Mouse (Mus musculus): ENCODE data around the gene Afap1. TPM values are rescaled to one million over a fixed set of nuclear protein-coding genes. Genes with fewer than 3 reads are reported as not detected.
A peak's percentile ranks its signal among the peaks of the same experiment; 100 is the strongest.

Gene Afap1
- total RNA-seq, 4 experiments from 2014 or later: 15.9 to 32.3 (median 22.7) TPM

GRCm38 (mm10) chr5:35898114-35898513 is 5.0 kb downstream of the Afap1 start:
- DNase-seq: no peak

DNA sequence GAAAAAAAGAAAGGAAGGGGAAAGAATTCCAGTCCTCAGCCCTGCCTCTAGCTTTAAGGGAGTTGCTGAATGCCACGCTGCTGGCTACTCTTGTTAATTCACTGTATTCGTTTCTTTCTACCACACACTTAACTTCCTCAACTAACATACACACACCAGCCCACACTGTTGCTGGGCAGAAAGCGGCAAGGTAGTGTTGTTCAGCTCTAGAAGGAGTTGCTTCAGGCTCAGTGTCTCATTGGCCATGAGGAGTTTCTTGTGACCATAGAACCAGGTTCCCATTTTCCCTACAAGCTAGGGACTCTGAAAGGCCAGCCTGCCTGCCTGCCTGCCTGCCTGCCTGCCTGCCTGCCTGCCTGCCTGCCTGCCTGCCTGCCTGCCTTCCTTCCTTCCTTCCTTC is 5.9 kb downstream of the Afap1 start:
- no peak for DNase-seq

DNA sequence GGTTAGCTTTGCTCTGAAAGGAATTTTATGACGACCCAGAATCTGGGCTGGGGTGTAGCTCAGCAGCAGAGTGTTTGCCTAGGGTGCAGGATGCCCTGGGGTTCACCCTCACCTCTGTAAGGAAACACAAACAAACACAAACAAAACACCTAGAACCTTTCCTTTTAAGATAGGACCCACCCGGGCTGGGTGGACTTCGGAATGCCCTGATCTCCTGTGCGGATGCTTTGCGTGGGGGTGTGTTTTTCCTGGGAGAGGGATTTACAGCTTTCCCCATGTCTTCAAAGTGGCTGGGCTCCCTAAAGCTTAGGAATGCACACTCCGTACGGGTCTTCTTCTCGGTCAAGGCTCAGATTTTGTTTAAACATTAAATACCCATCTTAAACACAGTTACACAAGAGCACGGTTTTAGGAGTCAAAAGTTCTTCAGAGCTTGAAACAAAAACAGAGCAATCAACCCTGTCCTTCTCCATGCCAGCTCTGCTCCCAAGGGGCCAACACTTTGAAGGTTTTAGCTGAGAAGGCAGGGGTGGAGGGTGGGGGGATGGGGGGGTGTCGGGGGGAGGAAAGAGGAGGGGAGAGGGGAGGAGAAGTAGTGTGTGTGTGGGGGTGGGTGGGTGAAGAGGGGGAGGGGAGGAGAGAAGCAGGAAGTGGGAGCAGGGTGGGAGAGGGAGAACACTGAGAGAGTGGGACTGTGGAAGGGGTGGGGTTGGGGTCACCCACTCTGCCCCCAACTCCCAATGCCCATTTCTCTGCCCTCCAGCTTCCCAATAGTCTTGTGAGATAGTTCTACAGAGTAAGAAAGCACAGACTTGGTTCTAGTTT is 7.5 kb downstream of the Afap1 start:
- DNase-seq: no peak

DNA sequence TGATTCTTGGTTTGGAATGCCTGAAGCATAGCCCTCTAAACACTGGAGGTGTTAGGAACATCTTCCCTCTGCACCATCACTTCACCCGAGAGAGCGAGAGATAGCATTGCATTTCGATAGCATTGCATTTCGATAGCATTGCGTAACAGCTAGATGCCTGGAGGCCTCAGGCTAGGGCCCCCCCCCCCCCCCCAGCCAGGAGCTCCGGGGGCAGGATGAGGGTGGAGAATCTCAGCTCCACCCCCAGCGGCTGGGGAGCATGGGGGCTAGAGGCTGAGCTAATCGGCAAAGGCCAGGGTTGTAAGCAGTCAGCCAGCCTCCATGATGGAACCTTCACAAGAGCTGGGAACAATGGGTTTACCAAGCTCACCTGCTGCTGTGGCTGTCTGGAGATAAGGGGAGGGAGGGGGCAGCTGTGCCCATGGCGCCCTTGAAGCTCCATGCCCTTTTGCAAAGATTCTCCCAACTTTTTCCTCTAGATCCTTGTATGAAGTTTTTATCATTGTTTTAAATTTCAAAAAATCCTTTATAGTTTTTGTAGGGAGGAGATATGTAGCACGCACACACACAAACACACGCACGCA is 8.2 kb downstream of the Afap1 start:
- no peak for DNase-seq

GRCm38 (mm10) chr5:35903456-35903855 is 10.3 kb downstream of the Afap1 start:
- DNase-seq: no peak

DNA sequence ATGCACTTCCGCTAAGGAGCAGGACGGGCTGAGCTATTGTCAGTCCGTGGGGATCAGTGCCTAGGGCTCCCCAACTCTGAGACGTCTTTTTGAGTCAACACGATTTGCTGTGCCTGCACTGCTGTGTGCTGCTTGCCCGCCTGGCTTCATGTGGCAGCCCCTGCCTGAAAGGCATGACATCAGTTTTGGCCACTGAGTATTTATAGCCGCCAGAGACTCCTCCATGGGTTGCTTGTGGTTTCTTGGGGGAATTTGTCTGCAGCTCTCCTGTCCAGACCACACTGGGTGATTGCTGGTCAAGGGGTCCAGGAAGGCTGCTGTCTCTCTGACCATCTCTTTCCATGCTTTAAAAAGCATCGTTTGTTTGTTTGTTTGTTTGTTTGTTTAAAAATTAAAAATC is 12.2 kb downstream of the Afap1 start:
- no peak for DNase-seq

- no peak for DNase-seq
Measured at GRCm38 (mm10) chr5:35907090-35907489, 14.0 kb downstream of the Afap1 start.

GRCm38 (mm10) chr5:35907633-35908426 is 14.7 kb downstream of the Afap1 start:
- DNase-seq: peak; percentile 86

DNA sequence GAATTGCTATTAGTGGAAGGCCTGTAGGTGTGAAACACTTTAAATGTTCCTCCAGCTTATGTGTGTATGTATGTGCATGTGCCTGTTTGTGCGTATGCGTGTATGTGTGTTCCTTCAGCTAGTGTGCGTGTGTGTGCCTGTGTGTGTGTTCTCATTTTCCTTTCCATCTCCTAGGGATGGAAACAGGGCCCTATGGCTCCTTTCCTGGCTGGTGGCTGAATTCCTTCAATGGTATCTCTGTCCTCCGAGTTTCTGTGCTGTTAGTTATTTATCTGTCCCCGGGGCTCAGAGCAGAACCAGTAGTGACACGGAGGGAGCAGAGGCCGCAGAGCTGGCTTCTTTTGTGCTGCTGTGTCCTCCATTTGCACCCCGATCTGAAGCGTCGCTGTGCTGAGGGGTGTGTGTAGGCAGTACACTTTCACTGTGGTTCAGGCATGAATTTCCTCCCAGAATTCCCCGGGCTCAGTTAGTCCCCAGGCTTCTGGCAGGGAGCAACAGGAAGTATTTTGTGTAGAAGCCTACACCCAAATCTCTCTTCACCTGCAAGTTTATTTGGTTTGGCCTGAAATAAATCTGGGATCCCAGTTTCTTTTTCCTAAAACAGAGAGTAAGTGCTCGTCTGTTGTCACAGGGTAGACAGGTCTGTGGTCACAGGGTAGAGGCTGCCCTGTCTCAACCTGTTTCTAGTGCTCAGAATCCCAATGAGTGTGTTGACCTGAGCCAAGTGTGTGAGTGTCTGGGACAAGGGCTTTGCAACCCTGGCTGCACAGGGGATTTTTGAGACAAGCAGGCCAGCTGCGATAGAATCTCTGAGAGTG is 15.7 kb downstream of the Afap1 start:
- no peak for DNase-seq

DNA sequence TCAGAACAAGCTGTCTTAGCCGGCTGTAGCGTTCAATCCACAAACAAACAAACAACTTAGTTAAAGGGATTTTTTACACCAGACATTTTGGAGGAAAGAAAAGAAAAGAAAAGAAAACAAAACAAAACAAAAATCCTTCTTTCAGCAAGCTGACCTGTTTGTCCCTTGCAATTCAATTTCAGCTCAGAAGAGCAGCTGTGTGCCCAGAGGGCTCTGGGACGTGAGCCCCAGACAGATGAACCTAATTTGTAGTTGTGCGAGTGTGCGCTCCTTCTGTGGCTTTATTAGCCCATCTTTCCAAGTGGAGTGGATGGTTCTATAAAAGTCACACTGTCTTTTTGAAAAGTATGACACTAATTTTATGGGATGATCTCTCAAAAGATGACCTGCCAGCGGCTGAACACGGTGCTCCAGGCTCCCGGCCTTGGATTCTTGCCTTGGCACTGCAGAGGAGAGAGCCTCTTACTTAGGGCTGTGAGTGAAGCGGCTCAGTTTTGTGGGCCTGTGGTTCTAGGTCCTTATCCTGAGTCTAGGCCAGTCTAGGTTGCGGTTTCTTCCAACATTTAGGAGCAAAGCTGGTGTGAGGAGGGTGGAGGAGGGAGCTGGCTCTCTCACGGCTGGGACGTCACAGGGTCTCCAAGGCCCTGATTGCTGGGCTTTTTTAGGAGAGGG is 22.6 kb downstream of the Afap1 start:
- no peak for DNase-seq

- no peak for DNase-seq
Measured at GRCm38 (mm10) chr5:35916666-35917065, 23.5 kb downstream of the Afap1 start.

DNA sequence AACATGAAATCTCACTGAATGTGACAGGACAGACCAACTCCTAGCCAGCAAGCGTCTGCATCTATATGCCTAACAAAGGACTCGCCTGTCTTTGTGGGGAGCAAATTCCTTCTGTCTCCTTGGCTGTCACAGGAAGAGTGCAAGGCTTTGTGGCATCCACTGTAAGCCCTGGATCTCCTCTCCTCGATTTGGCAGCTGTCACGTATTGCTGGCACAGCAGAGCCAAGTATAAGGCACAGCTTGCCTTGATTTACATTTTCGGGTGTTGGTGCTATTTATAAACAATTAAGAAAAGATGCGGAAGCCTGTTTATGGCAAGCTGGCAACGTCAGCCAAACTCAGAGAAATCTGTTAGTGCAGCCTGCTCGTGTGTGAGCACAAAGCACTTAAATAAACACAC is 25.3 kb downstream of the Afap1 start:
- DNase-seq: no peak

DNA sequence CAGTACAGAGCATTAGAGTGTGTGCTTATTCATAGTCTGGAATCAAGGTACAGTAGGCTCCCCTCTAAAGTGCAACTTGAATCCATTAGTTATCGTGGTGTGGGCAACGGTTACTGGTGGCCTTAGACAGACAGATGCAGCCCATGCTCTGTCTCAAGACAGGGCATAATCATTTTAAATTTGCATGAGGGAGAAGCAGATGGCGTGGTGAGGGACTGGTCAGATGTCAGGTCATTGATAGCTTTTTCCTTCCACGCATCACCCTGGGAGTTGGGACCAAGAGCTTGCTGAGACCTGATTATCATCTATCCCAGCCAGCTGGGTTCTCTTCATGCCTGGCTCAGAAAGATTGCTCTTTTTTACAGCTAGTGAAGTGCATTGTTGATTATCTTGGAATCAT is 27.0 kb downstream of the Afap1 start:
- DNase-seq: no peak

GRCm38 (mm10) chr5:35920557-35920956 is 27.4 kb downstream of the Afap1 start:
- no peak for DNase-seq

DNA sequence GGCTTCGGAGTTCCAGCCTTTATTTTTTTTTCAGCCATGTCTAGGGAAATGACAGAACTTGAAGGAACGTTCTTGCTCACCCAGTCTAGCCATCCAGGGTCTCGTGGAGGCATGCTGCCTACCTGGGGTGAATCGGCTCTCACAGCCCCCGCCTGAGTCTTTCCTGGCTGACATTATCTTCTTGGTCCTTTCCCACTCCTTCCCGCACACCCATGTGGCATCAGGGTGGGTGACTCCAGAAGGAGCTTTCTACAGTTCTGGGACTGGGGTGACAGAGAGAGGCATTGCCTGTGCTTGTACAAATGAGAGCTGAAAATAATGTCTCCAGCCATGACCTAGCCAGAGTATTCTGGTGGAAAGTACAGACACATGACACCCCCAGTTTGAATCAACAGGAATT is 28.0 kb downstream of the Afap1 start:
- no peak for DNase-seq

DNA sequence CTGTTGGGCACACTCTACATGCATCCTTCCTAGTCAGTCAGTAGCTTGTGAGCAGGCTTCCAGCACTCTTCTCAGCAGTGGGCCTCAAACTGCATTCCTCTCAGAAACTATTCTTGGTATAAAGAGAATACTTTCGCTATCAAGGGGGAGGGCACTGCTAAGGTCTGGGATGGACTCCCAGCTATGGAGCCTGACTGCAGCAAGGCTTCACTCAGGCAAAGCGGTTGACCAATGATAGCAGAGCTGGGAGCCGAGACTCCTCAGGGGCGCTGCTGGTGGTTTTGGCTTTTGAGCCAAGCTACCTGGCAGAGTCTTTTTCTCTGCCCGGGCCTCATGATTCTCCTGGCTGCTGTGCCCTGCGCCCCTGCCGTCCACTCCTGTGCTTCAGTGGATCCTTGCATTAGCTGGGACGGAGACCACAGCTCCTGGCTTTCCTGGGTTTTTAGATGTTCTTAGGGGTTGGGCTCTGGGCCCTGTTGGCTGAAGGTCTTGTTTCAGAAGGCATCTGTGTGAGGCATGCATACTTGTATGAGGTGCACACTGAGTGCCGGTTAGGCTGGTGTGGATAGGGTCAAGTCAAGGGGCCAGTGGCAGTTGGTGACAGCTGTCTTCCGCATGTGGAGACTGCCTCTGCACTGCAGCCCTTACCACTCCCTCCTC is 28.6 kb downstream of the Afap1 start:
- no peak for DNase-seq

- DNase-seq: no peak
Measured at GRCm38 (mm10) chr5:35923448-35923847, 30.3 kb downstream of the Afap1 start.

DNA sequence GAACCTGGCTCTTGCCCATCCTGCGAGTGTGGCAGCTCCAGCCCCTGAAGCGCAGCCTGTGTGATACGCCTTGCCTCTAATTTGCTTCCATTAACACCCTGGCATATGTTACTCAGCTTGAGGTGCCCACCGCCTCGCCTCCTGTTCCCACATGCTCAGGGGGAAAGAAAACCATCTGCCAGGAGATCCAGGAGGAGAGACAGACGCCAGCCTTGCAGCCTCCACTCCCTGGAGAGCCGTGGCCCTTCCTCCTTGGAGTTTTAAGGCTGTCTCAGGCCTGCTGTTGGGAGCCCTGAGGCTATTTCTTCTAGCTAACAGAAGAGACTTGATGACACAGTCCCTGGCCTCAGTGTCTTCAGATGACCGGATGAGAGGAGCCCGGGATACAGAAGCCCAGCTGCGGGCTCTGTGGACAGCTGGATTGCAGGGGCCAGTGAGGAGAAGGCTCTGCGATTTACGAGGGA is 32.1 kb downstream of the Afap1 start:
- DNase-seq: no peak

- no peak for DNase-seq
Measured at GRCm38 (mm10) chr5:35926511-35926910, 33.4 kb downstream of the Afap1 start.

DNA sequence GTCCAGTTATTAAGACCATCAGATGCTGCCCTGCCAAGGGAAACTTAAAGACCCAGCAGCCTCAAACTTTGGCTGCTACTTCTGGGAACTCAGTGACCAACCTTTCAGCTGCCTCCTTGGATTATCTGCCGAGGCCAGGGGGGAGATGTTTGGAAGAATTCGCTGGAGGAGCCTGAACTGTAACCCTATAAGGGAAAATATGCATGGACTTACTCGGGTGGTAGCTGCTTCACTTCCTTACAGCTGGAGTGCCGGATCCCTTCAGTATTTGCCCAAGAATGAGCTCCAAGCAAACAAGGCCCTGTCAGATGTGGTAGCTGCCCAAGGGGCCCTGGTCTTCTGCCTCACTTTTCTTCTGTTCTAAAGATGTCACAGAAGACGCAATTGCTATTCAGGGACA is 38.2 kb downstream of the Afap1 start:
- no peak for DNase-seq

- no peak for DNase-seq
Measured at GRCm38 (mm10) chr5:35933059-35933458, 39.9 kb downstream of the Afap1 start.
